Mouse (Mus musculus): Measurements from ENCODE around the gene Purb. TPM values are rescaled to one million over a fixed set of nuclear protein-coding genes. Genes with fewer than 3 reads are reported as not detected.

The Purb gene
- total RNA-seq, 1 experiment: 49.8 TPM

GRCm38 (mm10) chr11:6474381-6474780, 1.3 kb downstream of the Purb start:
- H3K4me3 ChIP-seq (ENCODE audit: insufficient read depth in 1 of 2, low read depth in 1 of 2, low read length in 2 of 2, poor library complexity in 1 of 2, severe bottlenecking in 1 of 2): peak overlapping the region; percentile 88 to 91
- TF ChIP-seq HCFC1 (IDR thresholded peaks at IDR 0.05; ENCODE audit: borderline replicate concordance, insufficient read depth, low read length): no peak
- TF ChIP-seq ZNF384 (IDR thresholded peaks at IDR 0.05; ENCODE audit: low read depth, low read length): no peak
- no peak for TF ChIP-seq ZC3H11A (IDR thresholded peaks at IDR 0.05; ENCODE audit: borderline replicate concordance, low read depth, low read length)
- no peak for TF ChIP-seq CHD2 (IDR thresholded peaks at IDR 0.05; ENCODE audit: low read depth, low read length)
- no peak for TF ChIP-seq MAFK (IDR thresholded peaks at IDR 0.05; ENCODE audit: insufficient read depth, low read depth, low read length)
- peak overlapping the region; percentile 84; the same call in 1 of the 2 replicates for H3K27ac ChIP-seq (ENCODE audit: insufficient read depth, low read depth, low read length, poor library complexity, severe bottlenecking)
- H3K9me3 ChIP-seq (ENCODE audit: control insufficient read depth, insufficient read depth, low read depth, low read length): no peaks in the 10 kb centered on the region
- in situ Hi-C loops (cut with MboI; ENCODE audit: low sequenced_read_pairs in 2 of 2, unreplicated experiment in 2 of 2): no loop called here
- peaks cover 6 to 22% of the 10 kb centered on the region in 2 experiments for H3K4me1 ChIP-seq (ENCODE audit: control insufficient read depth in 2 of 2, insufficient read depth in 2 of 2, low read length in 2 of 2, poor library complexity in 1 of 2)
- H3K9ac ChIP-seq (ENCODE audit: insufficient read depth, low read depth, low read length, poor library complexity, severe bottlenecking): peak overlapping the region; percentile 80; the same call in 1 of the 2 replicates
- DNase-seq (ENCODE audit: low read depth, low spot score): no peak
- H3K36me3 ChIP-seq (ENCODE audit: control insufficient read depth, insufficient read depth, low read length, poor library complexity, severe bottlenecking): peaks cover 9% of the 10 kb centered on the region

DNA sequence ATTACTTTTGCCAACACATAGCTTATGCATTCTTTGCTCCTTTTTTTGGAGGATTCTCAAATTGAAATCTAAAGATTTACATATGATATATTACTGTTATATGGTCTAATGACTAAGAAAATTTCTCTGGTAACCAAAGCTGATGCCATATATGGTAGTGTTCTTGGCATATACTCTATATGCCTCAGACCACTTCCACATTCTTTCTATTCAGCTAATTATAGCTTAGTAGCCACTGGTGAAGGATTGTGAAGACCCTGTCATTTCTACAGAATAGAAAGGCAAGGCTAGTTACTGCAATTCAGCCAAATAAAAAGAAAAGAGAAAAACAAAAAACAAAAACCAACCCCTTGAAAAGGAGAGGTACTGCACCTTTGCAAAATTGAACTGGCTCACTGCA, 3.6 kb downstream of the Purb start:
- H3K27ac ChIP-seq (ENCODE audit: insufficient read depth, low read depth, low read length, poor library complexity, severe bottlenecking): no peak overlapping the region
- in situ Hi-C loops (cut with MboI; ENCODE audit: low sequenced_read_pairs in 2 of 2, unreplicated experiment in 2 of 2): no loop called here
- DNase-seq (ENCODE audit: low read depth, low spot score): no peak
- peaks cover 9% of the 10 kb centered on the region for H3K36me3 ChIP-seq (ENCODE audit: control insufficient read depth, insufficient read depth, low read length, poor library complexity, severe bottlenecking)
- no peaks in the 10 kb centered on the region for H3K9me3 ChIP-seq (ENCODE audit: control insufficient read depth, insufficient read depth, low read depth, low read length)
- no peak overlapping the region; the same call in 1 of the 2 replicates for H3K9ac ChIP-seq (ENCODE audit: insufficient read depth, low read depth, low read length, poor library complexity, severe bottlenecking)
- peak overlapping the region; percentile 44 to 91; a peak in 3 of 4 replicates for H3K4me3 ChIP-seq (ENCODE audit: insufficient read depth in 1 of 2, low read depth in 1 of 2, low read length in 2 of 2, poor library complexity in 1 of 2, severe bottlenecking in 1 of 2)
- peaks cover 6 to 22% of the 10 kb centered on the region in 2 experiments for H3K4me1 ChIP-seq (ENCODE audit: control insufficient read depth in 2 of 2, insufficient read depth in 2 of 2, low read length in 2 of 2, poor library complexity in 1 of 2)
- TF ChIP-seq MAFK (IDR thresholded peaks at IDR 0.05; ENCODE audit: insufficient read depth, low read depth, low read length): no peak
- no peak for TF ChIP-seq CHD2 (IDR thresholded peaks at IDR 0.05; ENCODE audit: low read depth, low read length)
- TF ChIP-seq ZC3H11A (IDR thresholded peaks at IDR 0.05; ENCODE audit: borderline replicate concordance, low read depth, low read length): no peak
- no peak for TF ChIP-seq HCFC1 (IDR thresholded peaks at IDR 0.05; ENCODE audit: borderline replicate concordance, insufficient read depth, low read length)
- no peak for TF ChIP-seq ZNF384 (IDR thresholded peaks at IDR 0.05; ENCODE audit: low read depth, low read length)

DNA sequence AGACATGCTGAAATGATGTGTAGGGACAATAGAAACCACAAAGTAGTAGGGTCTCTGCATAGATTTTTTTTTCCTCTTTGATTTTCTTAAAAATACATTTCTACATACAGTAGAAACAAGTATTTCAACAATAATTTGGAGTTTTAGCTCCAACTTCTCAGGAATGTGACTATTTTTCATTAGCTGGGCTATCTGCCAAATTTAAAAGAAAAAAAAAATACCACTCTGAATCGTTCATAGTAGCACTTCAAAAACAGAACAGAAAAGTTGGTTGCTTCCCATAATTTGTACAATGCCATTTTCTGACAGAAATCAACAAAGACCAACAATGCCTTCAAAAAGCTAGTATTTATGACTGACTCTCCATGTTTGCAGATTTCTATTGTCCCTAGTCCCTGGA, 4.2 kb downstream of the Purb start:
- H3K9me3 ChIP-seq (ENCODE audit: control insufficient read depth, insufficient read depth, low read depth, low read length): no peaks in the 10 kb centered on the region
- TF ChIP-seq MAFK (IDR thresholded peaks at IDR 0.05; ENCODE audit: insufficient read depth, low read depth, low read length): no peak
- TF ChIP-seq HCFC1 (IDR thresholded peaks at IDR 0.05; ENCODE audit: borderline replicate concordance, insufficient read depth, low read length): no peak
- no peak for TF ChIP-seq ZNF384 (IDR thresholded peaks at IDR 0.05; ENCODE audit: low read depth, low read length)
- TF ChIP-seq ZC3H11A (IDR thresholded peaks at IDR 0.05; ENCODE audit: borderline replicate concordance, low read depth, low read length): no peak
- TF ChIP-seq CHD2 (IDR thresholded peaks at IDR 0.05; ENCODE audit: low read depth, low read length): no peak
- no peak overlapping the region for H3K27ac ChIP-seq (ENCODE audit: insufficient read depth, low read depth, low read length, poor library complexity, severe bottlenecking)
- DNase-seq (ENCODE audit: low read depth, low spot score): no peak
- H3K9ac ChIP-seq (ENCODE audit: insufficient read depth, low read depth, low read length, poor library complexity, severe bottlenecking): no peak overlapping the region
- H3K36me3 ChIP-seq (ENCODE audit: control insufficient read depth, insufficient read depth, low read length, poor library complexity, severe bottlenecking): peaks cover 11% of the 10 kb centered on the region
- H3K4me3 ChIP-seq (ENCODE audit: insufficient read depth in 1 of 2, low read depth in 1 of 2, low read length in 2 of 2, poor library complexity in 1 of 2, severe bottlenecking in 1 of 2): no peak overlapping the region; a peak in 1 of 4 replicates
- in situ Hi-C loops (cut with MboI; ENCODE audit: low sequenced_read_pairs in 2 of 2, unreplicated experiment in 2 of 2): no loop called here
- peaks cover 6 to 22% of the 10 kb centered on the region in 2 experiments; a peak in 3 of 4 replicates for H3K4me1 ChIP-seq (ENCODE audit: control insufficient read depth in 2 of 2, insufficient read depth in 2 of 2, low read length in 2 of 2, poor library complexity in 1 of 2)

DNA sequence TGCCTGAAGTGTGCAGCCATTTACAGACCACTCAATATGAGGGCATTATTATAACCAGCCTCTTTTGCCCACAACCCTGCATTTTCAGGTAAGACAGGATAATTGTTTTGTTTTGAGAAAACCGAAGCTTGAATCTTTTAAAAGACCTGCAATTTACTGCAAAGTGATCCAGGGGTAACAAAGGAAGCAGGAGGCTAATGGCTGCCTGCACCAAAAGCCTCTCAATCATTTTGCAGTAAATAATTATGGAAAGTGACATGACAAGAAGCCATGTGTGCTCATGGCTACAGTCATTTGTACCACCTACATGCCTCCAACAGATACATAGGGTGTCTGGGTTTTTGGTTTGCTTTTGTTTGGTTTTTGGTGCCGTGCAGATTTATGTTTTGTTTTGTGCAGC, 4.7 kb downstream of the Purb start:
- no peak for DNase-seq (ENCODE audit: low read depth, low spot score)
- Histone ChIP-seq H3K4me3 (ENCODE audit: insufficient read depth in 1 of 2, low read depth in 1 of 2, low read length in 2 of 2, poor library complexity in 1 of 2, severe bottlenecking in 1 of 2) (peak overlapping the region in 1 of 2 experiments; percentile 17; a peak in 1 of 4 replicates), H3K27ac (ENCODE audit: insufficient read depth, low read depth, low read length, poor library complexity, severe bottlenecking) (no peak overlapping the region), H3K9ac (ENCODE audit: insufficient read depth, low read depth, low read length, poor library complexity, severe bottlenecking) (no peak overlapping the region; the same call in 1 of the 2 replicates), H3K9me3 (ENCODE audit: control insufficient read depth, insufficient read depth, low read depth, low read length) (no peaks in the 10 kb centered on the region), H3K4me1 (ENCODE audit: control insufficient read depth in 2 of 2, insufficient read depth in 2 of 2, low read length in 2 of 2, poor library complexity in 1 of 2) (peaks cover 6 to 22% of the 10 kb centered on the region in 2 experiments; a peak in 3 of 4 replicates), H3K36me3 (ENCODE audit: control insufficient read depth, insufficient read depth, low read length, poor library complexity, severe bottlenecking) (peaks cover 11% of the 10 kb centered on the region)
- no peak for TF ChIP-seq MAFK (IDR thresholded peaks at IDR 0.05; ENCODE audit: insufficient read depth, low read depth, low read length)
- TF ChIP-seq ZC3H11A (IDR thresholded peaks at IDR 0.05; ENCODE audit: borderline replicate concordance, low read depth, low read length): no peak
- no peak for TF ChIP-seq CHD2 (IDR thresholded peaks at IDR 0.05; ENCODE audit: low read depth, low read length)
- no peak for TF ChIP-seq ZNF384 (IDR thresholded peaks at IDR 0.05; ENCODE audit: low read depth, low read length)
- TF ChIP-seq HCFC1 (IDR thresholded peaks at IDR 0.05; ENCODE audit: borderline replicate concordance, insufficient read depth, low read length): no peak
- in situ Hi-C loops (cut with MboI; ENCODE audit: low sequenced_read_pairs in 2 of 2, unreplicated experiment in 2 of 2): no loop called here
